Mouse (Mus musculus): ENCODE results near the gene AC161166.1. TPM values are rescaled to one million over a fixed set of nuclear protein-coding genes. Genes with fewer than 3 reads are reported as not detected.
A peak's percentile ranks its signal among the peaks of the same experiment; 100 is the strongest.

AC161166.1 gene
- polyA plus RNA-seq (2015; fragmentation: Nextera tagmentation; extraction: Ambion mirVana) = 1.0 and 1.1 TPM in 2 replicates

- ATAC-seq = no peak
- H3K9me3 ChIP-seq (ENCODE audit: control insufficient read depth, low read length) = no peaks in the 10 kb centered on the region
- no peak within 1 kb of the TSS for H3K9ac ChIP-seq (ENCODE audit: low read depth, low read length)
- peaks cover 26% of the 10 kb centered on the region for H3K36me3 ChIP-seq (ENCODE audit: control insufficient read depth, insufficient read depth, low read length)
- WGBS = 89% methylated on average over 7 of the region's 7 CpGs
- no peaks in the 10 kb centered on the region for H3K27me3 ChIP-seq (replicated peaks; ENCODE audit: control insufficient read depth, insufficient read depth, low read length)
- no peak within 1 kb of the TSS for H3K27ac ChIP-seq (ENCODE audit: low read depth, low read length)
- peaks cover 19% of the 10 kb centered on the region for H3K4me1 ChIP-seq (ENCODE audit: control insufficient read depth, insufficient read depth, low read depth, low read length)
- H3K4me2 ChIP-seq (ENCODE audit: low read length) = no peak within 1 kb of the TSS
- no peak within 1 kb of the TSS for H3K4me3 ChIP-seq (ENCODE audit: low read length)
Observed at GRCm38 (mm10) chr7:24512355-24512754, at the start of gene AC161166.1. Gene AC161166.1 (minus strand): TSS chr7:24512455.

GRCm38 (mm10) chr7:24561450-24561849 is 49.2 kb upstream of the AC161166.1 start:
- H3K4me1 ChIP-seq (ENCODE audit: control insufficient read depth, insufficient read depth, low read depth, low read length) = no peaks in the 10 kb centered on the region
- H3K27ac ChIP-seq (ENCODE audit: low read depth, low read length) = no peak overlapping the region
- 95% methylated on average over 4 of the region's 4 CpGs for WGBS
- no peak for ATAC-seq
- no peaks in the 10 kb centered on the region for H3K9me3 ChIP-seq (ENCODE audit: control insufficient read depth, low read length)
- H3K4me3 ChIP-seq (ENCODE audit: low read length) = no peak overlapping the region
- H3K36me3 ChIP-seq (ENCODE audit: control insufficient read depth, insufficient read depth, low read length) = peaks cover 10% of the 10 kb centered on the region
- H3K27me3 ChIP-seq (replicated peaks; ENCODE audit: control insufficient read depth, insufficient read depth, low read length) = no peaks in the 10 kb centered on the region
- no peak overlapping the region for H3K4me2 ChIP-seq (ENCODE audit: low read length)
- H3K9ac ChIP-seq (ENCODE audit: low read depth, low read length) = no peak overlapping the region

GRCm38 (mm10) chr7:24555786-24556185 is 43.5 kb upstream of the AC161166.1 start:
- H3K4me3 ChIP-seq (ENCODE audit: low read length) = no peak overlapping the region
- no peak overlapping the region for H3K9ac ChIP-seq (ENCODE audit: low read depth, low read length)
- H3K9me3 ChIP-seq (ENCODE audit: control insufficient read depth, low read length) = no peaks in the 10 kb centered on the region
- H3K4me1 ChIP-seq (ENCODE audit: control insufficient read depth, insufficient read depth, low read depth, low read length) = no peaks in the 10 kb centered on the region
- no peak overlapping the region for H3K4me2 ChIP-seq (ENCODE audit: low read length)
- peaks cover 11% of the 10 kb centered on the region for H3K36me3 ChIP-seq (ENCODE audit: control insufficient read depth, insufficient read depth, low read length)
- H3K27ac ChIP-seq (ENCODE audit: low read depth, low read length) = no peak overlapping the region
- ATAC-seq = no peak
- 92% methylated on average over 10 of the region's 10 CpGs for WGBS
- no peaks in the 10 kb centered on the region for H3K27me3 ChIP-seq (replicated peaks; ENCODE audit: control insufficient read depth, insufficient read depth, low read length)

GRCm38 (mm10) chr7:24551985-24552759 is 39.9 kb upstream of the AC161166.1 start:
- peaks cover 8% of the 10 kb centered on the region for H3K4me1 ChIP-seq (ENCODE audit: control insufficient read depth, insufficient read depth, low read depth, low read length)
- no peak overlapping the region for H3K4me2 ChIP-seq (ENCODE audit: low read length)
- WGBS = 88% methylated on average over 12 of the region's 12 CpGs
- no peaks in the 10 kb centered on the region for H3K27me3 ChIP-seq (replicated peaks; ENCODE audit: control insufficient read depth, insufficient read depth, low read length)
- H3K36me3 ChIP-seq (ENCODE audit: control insufficient read depth, insufficient read depth, low read length) = peaks cover 14% of the 10 kb centered on the region
- H3K4me3 ChIP-seq (ENCODE audit: low read length) = no peak overlapping the region
- H3K27ac ChIP-seq (ENCODE audit: low read depth, low read length) = no peak overlapping the region
- no peaks in the 10 kb centered on the region for H3K9me3 ChIP-seq (ENCODE audit: control insufficient read depth, low read length)
- H3K9ac ChIP-seq (ENCODE audit: low read depth, low read length) = no peak overlapping the region
- no peak for ATAC-seq

- peak overlapping the region; percentile 85 for H3K4me3 ChIP-seq (ENCODE audit: low read length)
- H3K4me2 ChIP-seq (ENCODE audit: low read length) = peak overlapping the region; percentile 73
- no peak for ATAC-seq
- H3K4me1 ChIP-seq (ENCODE audit: control insufficient read depth, insufficient read depth, low read depth, low read length) = peaks cover 14% of the 10 kb centered on the region
- no peaks in the 10 kb centered on the region for H3K27me3 ChIP-seq (replicated peaks; ENCODE audit: control insufficient read depth, insufficient read depth, low read length)
- peak overlapping the region; percentile 77 for H3K27ac ChIP-seq (ENCODE audit: low read depth, low read length)
- peaks cover 7% of the 10 kb centered on the region; the same call in 1 of the 2 replicates for H3K36me3 ChIP-seq (ENCODE audit: control insufficient read depth, insufficient read depth, low read length)
- peak overlapping the region; percentile 91 for H3K9ac ChIP-seq (ENCODE audit: low read depth, low read length)
- H3K9me3 ChIP-seq (ENCODE audit: control insufficient read depth, low read length) = no peaks in the 10 kb centered on the region
- WGBS = 29% methylated on average over 13 of the region's 13 CpGs
Observed at GRCm38 (mm10) chr7:24547534-24548036, 35.3 kb upstream of the AC161166.1 start.

- WGBS = 2% methylated on average over 57 of the region's 57 CpGs
- peak overlapping the region; percentile 91 for H3K9ac ChIP-seq (ENCODE audit: low read depth, low read length)
- peaks cover 3% of the 10 kb centered on the region; the same call in 1 of the 2 replicates for H3K36me3 ChIP-seq (ENCODE audit: control insufficient read depth, insufficient read depth, low read length)
- no peaks in the 10 kb centered on the region for H3K9me3 ChIP-seq (ENCODE audit: control insufficient read depth, low read length)
- peak; percentile 98 for ATAC-seq
- no peaks in the 10 kb centered on the region for H3K27me3 ChIP-seq (replicated peaks; ENCODE audit: control insufficient read depth, insufficient read depth, low read length)
- H3K27ac ChIP-seq (ENCODE audit: low read depth, low read length) = peak overlapping the region; percentile 77
- H3K4me1 ChIP-seq (ENCODE audit: control insufficient read depth, insufficient read depth, low read depth, low read length) = peaks cover 14% of the 10 kb centered on the region
- H3K4me2 ChIP-seq (ENCODE audit: low read length) = peak overlapping the region; percentile 73
- H3K4me3 ChIP-seq (ENCODE audit: low read length) = peak overlapping the region; percentile 85
Observed at GRCm38 (mm10) chr7:24546634-24547389, 34.6 kb upstream of the AC161166.1 start.

GRCm38 (mm10) chr7:24546068-24546614 is 33.9 kb upstream of the AC161166.1 start, which contains the start of the genes Pinlyp and Xrcc1:
Gene Pinlyp (minus strand): TSS chr7:24546118.
Gene Xrcc1 (plus strand): TSS chr7:24546289.
- Histone ChIP-seq H3K4me3 (ENCODE audit: low read length) (peak within 1 kb of the TSS; percentile 85), H3K27ac (ENCODE audit: low read depth, low read length) (peak within 1 kb of the TSS; percentile 77), H3K9me3 (ENCODE audit: control insufficient read depth, low read length) (no peaks in the 10 kb centered on the region), H3K4me1 (ENCODE audit: control insufficient read depth, insufficient read depth, low read depth, low read length) (peaks cover 14% of the 10 kb centered on the region), H3K36me3 (ENCODE audit: control insufficient read depth, insufficient read depth, low read length) (peaks cover 3% of the 10 kb centered on the region; the same call in 1 of the 2 replicates), H3K4me2 (ENCODE audit: low read length) (peak within 1 kb of the TSS; percentile 73), H3K9ac (ENCODE audit: low read depth, low read length) (peak within 1 kb of the TSS; percentile 91), H3K27me3 (replicated peaks; ENCODE audit: control insufficient read depth, insufficient read depth, low read length) (no peaks in the 10 kb centered on the region)
- 0 out of 2 replicates have a peak, but pooled peaks have one; percentile 31 for ATAC-seq
- 33% methylated on average over 13 of the region's 13 CpGs for WGBS

GRCm38 (mm10) chr7:24544506-24544905 is 32.3 kb upstream of the AC161166.1 start:
- peaks cover 14% of the 10 kb centered on the region for H3K4me1 ChIP-seq (ENCODE audit: control insufficient read depth, insufficient read depth, low read depth, low read length)
- ATAC-seq = no peak
- H3K9me3 ChIP-seq (ENCODE audit: control insufficient read depth, low read length) = no peaks in the 10 kb centered on the region
- H3K27ac ChIP-seq (ENCODE audit: low read depth, low read length) = no peak overlapping the region
- no peak overlapping the region for H3K4me2 ChIP-seq (ENCODE audit: low read length)
- no peak overlapping the region for H3K4me3 ChIP-seq (ENCODE audit: low read length)
- H3K9ac ChIP-seq (ENCODE audit: low read depth, low read length) = no peak overlapping the region
- peaks cover 2% of the 10 kb centered on the region; the same call in 1 of the 2 replicates for H3K36me3 ChIP-seq (ENCODE audit: control insufficient read depth, insufficient read depth, low read length)
- 78% methylated on average over 2 of the region's 2 CpGs for WGBS
- H3K27me3 ChIP-seq (replicated peaks; ENCODE audit: control insufficient read depth, insufficient read depth, low read length) = no peaks in the 10 kb centered on the region

Measured in hindbrain, embryonic 16.5 days (tissue).